Mouse (Mus musculus): ENCODE measurements around the gene 1810010H24Rik. TPM values are rescaled to one million over a fixed set of nuclear protein-coding genes. Genes with fewer than 3 reads are reported as not detected.
"Not testable (repeated sequence)": the region's sequence is repeated elsewhere in the genome, so short reads cannot be mapped to it uniquely, and the experiment has no call there.

1810010H24Rik gene
- polyA plus RNA-seq (2016; fragmentation: Nextera tagmentation; extraction: Ambion mirVana) = 0.65 and 1.4 TPM in 2 replicates

DNA sequence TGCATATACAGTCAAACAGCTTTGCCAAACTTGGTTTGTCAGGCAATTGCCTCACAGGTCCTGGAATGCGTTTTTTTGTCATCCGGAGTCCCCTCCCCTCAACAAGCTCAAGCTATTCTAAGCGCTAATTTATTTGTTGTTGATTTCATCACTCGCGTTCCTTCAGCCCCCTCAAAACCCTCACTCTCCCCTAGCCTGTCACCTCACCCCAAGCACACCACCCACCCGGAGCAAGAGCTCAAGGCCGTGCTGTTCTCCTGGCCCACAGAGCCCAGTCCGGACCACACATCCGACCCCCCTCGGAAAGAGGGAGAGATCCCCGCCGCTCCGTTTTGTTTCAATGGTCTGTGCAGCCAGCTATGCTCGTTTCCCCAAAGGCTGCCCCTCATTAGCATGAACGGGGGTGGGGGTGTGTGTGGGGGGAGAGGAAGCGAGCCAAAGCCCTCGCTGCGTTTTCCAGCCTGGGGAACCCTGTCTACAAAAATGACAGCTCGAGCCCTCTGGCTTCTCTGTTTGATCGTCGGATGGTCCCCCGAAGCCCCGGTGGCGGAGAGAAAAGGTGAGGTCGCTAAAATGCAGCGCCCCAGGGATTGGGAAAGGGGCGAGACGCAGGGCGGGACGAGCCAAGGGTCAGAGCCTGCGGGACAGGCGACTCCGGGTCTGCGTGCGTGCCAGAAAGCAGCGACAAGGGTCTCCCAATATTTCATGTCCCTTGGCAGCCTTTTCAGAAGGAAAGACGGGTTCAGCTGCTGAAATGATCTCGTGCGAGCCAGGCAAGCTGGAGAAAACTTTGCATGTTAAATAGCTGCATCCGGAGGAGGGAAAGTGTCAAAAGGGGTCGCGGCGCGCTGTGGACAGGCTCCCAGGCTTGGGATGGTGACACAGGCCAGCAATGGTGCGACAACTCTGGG lies at the start of gene 1810010H24Rik:
TSS of gene 1810010H24Rik (plus strand) at position 271 of the 911 bp plus-strand sequence.
- Histone ChIP-seq H3K27me3 (ENCODE audit: low read depth, poor library complexity, severe bottlenecking) (peaks cover 53% of the 10 kb centered on the region), H3K36me3 (no peaks in the 10 kb centered on the region), H3K4me1 (peaks cover 48% of the 10 kb centered on the region), H3K9me3 (replicated peaks) (no peaks in the 10 kb centered on the region), H3K27ac (peak within 1 kb of the TSS; percentile 56), H3K4me3 (peak within 1 kb of the TSS; percentile 59)
- DNase-seq (ENCODE audit: low spot score) = peak; percentile 65
- WGBS = under 1% methylated on average over 45 of the region's 45 CpGs

DNA sequence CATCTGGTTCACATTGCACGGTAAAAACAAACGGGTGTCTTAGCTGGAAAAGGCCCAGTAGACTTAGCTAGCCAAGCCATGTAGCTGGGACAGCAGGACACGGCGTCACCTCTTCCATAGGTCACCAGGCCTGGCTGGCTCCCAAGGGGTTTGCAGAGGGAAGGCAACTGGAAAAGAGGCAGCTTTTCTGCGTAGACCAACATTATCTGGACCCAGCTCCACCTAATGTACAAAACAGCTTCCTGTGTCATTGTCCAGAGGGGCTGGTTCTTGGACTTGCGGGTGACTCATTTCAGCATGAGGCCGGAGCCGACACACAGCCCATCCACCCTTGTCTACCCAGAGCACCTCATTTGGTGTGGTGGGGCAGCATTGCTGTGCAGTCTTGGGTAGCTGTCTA lies 49.3 kb upstream of the 1810010H24Rik start:
- no peaks in the 10 kb centered on the region for H3K9me3 ChIP-seq (replicated peaks)
- no peak overlapping the region for H3K4me3 ChIP-seq
- no peak for DNase-seq (ENCODE audit: low spot score)
- 85% methylated on average over 8 of the region's 8 CpGs for WGBS
- H3K27me3 ChIP-seq (ENCODE audit: low read depth, poor library complexity, severe bottlenecking) = no peaks in the 10 kb centered on the region
- no peaks in the 10 kb centered on the region for H3K36me3 ChIP-seq
- no peak overlapping the region; the same call in 1 of the 2 replicates for H3K27ac ChIP-seq
- H3K4me1 ChIP-seq = 0 out of 2 replicates have a peak, but pooled peaks cover 4% of the 10 kb centered on the region

DNA sequence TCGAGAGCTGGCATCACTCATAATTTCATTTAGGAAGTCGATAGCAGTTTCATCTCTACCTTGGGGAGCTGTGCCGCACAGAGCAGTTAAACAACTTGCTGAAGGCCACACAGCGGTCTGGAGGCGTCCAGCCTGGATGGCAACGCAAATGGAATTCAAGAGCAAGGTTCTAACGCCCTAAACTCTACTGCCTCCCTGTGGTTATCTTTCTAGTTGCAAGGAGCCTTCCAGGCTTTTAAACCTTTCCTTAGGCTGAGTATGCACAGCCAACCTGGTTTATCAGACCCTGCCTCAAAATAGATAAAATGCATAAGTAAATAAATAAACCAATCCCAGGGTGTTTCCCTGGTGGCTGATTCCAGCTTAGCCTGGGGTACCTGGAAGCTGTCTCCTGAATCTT lies 45.0 kb upstream of the 1810010H24Rik start:
- Histone ChIP-seq H3K4me3 (no peak overlapping the region), H3K27me3 (ENCODE audit: low read depth, poor library complexity, severe bottlenecking) (no peaks in the 10 kb centered on the region), H3K9me3 (replicated peaks) (no peaks in the 10 kb centered on the region), H3K4me1 (peaks cover 9% of the 10 kb centered on the region), H3K36me3 (peaks cover 19% of the 10 kb centered on the region), H3K27ac (no peak overlapping the region)
- peak; percentile 42 for DNase-seq (ENCODE audit: low spot score)
- 35% methylated on average over 7 of the region's 7 CpGs for WGBS

DNA sequence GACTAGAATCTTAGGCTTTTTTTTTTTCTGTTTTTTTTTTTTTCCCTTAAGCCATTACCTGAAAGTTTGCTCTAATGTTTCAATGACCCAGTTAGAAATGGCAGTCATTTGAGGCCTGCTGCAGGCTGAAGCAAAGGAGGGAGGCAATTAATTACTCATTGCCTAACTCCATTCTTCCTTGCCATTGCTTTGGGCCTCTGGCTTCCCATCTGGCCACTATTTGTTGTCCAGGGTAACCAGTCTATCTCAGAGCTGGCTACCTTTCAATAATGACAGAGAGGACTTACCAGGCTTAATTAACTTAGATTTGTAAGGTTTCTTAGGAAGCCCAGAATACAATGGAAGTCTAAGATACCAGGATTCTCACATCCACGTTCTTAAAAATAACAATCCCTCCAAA lies 43.7 kb upstream of the 1810010H24Rik start:
- no peak overlapping the region for H3K4me3 ChIP-seq
- H3K9me3 ChIP-seq (replicated peaks) = no peaks in the 10 kb centered on the region
- peaks cover 29% of the 10 kb centered on the region for H3K36me3 ChIP-seq
- H3K27me3 ChIP-seq (ENCODE audit: low read depth, poor library complexity, severe bottlenecking) = no peaks in the 10 kb centered on the region
- no peak overlapping the region for H3K27ac ChIP-seq
- no peak for DNase-seq (ENCODE audit: low spot score)
- WGBS = 84% methylated on average over 1 of the region's 1 CpGs
- H3K4me1 ChIP-seq = peaks cover 5% of the 10 kb centered on the region

DNA sequence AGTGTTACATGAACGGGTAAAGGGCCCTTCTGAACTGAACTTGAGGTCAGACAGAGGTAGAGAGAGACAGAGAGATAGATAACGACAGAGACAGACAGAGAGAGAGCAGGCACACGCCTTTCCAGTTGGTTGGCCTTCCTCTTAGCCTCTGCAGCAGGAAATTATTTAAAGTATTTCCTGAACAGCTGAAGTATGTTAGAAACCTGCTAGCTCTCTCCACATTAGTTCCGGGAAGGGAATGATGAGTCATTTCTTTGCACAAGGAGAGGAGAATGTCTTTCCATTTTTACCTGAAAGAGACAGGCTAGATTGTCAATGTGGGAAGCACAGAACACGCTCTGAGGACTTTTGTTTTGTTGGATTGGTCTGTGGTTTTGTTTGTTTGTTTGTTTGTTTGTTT lies 43.1 kb upstream of the 1810010H24Rik start:
- Histone ChIP-seq H3K27ac (no peak overlapping the region), H3K36me3 (peaks cover 34% of the 10 kb centered on the region), H3K4me3 (no peak overlapping the region), H3K4me1 (peaks cover 5% of the 10 kb centered on the region), H3K9me3 (replicated peaks) (no peaks in the 10 kb centered on the region), H3K27me3 (ENCODE audit: low read depth, poor library complexity, severe bottlenecking) (no peaks in the 10 kb centered on the region)
- WGBS = 70% methylated on average over 5 of the region's 5 CpGs
- no peak for DNase-seq (ENCODE audit: low spot score)

DNA sequence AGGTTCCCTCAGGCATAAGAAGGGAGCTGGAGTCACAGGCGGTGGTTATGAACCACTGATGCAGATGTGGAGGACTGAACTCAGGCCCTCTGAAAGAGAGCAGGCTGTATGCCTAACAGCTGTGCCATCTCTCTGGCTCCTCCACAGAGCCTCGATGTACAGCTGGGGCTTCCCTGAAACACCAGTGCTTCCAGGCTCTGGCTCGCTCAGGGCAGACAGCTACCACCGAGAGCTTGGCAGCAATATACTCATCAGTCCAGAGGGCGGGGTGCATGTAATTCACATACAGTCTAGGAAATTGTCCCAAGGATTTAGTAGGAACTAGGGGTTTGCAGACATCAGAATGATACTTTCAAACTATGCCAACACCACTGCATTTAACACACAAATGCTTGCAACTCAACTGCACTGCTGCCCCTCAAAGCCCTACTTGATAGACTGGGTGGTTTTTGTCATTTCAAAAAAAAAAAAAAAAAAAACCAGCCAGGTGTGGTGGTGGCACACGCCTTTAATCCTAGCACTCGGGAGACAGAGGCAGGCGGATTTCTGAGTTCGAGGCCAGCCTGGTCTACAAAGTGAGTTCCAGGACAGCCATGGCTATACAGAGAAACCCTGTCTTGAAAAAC lies 39.4 kb upstream of the 1810010H24Rik start:
- WGBS = 84% methylated on average over 9 of the region's 9 CpGs
- H3K27me3 ChIP-seq (ENCODE audit: low read depth, poor library complexity, severe bottlenecking) = not testable (repeated sequence)
- H3K36me3 ChIP-seq = peaks cover 70% of the 10 kb centered on the region

DNA sequence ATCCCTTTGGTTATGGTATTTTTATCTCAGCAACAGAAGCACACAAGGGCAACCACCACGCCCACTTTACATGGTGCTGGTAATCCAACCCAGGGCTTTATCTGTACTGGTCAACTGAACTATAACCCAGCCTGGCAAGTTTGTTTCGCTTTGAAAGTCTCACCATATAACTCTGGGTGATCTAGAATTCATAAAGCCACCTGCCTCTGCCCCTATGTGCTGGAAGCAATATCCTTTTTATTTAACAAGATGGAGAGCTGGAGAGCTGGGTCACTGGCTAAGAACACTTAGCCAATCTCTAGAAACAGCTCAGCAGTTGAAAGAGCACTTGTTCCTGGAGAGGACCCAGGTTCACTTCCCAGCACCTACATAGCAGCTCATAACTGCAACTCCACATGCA lies 38.1 kb upstream of the 1810010H24Rik start:
- Histone ChIP-seq H3K4me3 (no peak overlapping the region), H3K9me3 (replicated peaks) (no peaks in the 10 kb centered on the region), H3K27ac (no peak overlapping the region), H3K4me1 (peaks cover 1% of the 10 kb centered on the region; the same call in 1 of the 2 replicates), H3K27me3 (ENCODE audit: low read depth, poor library complexity, severe bottlenecking) (no peaks in the 10 kb centered on the region), H3K36me3 (peaks cover 81% of the 10 kb centered on the region)
- WGBS = 94% methylated on average over 2 of the region's 2 CpGs
- DNase-seq (ENCODE audit: low spot score) = no peak

More for the DNA sequence above, 39.4 kb upstream of the 1810010H24Rik start:
- DNase-seq (ENCODE audit: low spot score); H3K4me3 ChIP-seq; H3K4me1 ChIP-seq; H3K9me3 ChIP-seq (replicated peaks); H3K27ac ChIP-seq: not testable (repeated sequence)

DNA sequence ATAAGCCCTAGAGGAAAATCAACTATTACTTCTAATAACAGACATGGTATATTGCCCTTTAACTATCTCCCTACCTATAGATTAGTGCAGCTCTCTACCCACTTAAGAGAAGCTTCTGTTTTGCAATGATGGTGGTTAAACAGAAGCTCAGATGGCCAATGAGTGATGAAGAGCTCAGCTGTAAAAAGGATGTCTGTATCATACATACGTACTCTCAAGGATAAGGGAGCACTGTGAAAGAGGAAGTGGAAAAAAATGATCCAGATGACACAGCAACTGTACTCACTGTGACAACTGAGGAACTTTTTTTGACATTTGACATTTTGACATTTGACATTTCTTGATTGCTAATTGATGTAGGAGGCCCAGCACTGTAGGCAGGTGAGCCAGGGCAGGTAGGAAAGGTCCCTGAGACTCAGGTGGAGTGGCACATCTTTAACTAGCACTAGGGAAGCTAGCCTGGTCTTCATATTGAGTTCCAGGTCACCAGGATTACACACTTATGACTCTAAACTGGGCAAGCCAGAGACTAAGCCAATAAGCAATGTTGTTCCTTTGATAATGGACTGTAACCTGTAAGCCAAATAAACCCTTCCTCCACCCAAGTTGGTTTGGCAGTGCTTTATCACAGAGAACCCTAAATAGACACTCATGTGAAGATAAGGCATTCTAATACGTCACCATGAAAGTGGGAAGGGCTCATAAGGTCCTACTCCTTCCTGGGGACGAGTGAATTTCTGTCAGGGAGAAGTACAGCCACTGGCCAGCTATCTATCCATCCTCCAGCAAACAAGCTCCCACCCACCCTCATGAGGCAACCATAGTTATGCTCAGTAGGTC lies 31.0 kb upstream of the 1810010H24Rik start:
- peaks cover 11% of the 10 kb centered on the region for H3K4me1 ChIP-seq
- WGBS = 78% methylated on average over 3 of the region's 3 CpGs
- no peaks in the 10 kb centered on the region for H3K27me3 ChIP-seq (ENCODE audit: low read depth, poor library complexity, severe bottlenecking)
- no peak for DNase-seq (ENCODE audit: low spot score)
- H3K27ac ChIP-seq = no peak overlapping the region
- H3K4me3 ChIP-seq = no peak overlapping the region
- no peaks in the 10 kb centered on the region for H3K9me3 ChIP-seq (replicated peaks)
- H3K36me3 ChIP-seq = peaks cover 81% of the 10 kb centered on the region

DNA sequence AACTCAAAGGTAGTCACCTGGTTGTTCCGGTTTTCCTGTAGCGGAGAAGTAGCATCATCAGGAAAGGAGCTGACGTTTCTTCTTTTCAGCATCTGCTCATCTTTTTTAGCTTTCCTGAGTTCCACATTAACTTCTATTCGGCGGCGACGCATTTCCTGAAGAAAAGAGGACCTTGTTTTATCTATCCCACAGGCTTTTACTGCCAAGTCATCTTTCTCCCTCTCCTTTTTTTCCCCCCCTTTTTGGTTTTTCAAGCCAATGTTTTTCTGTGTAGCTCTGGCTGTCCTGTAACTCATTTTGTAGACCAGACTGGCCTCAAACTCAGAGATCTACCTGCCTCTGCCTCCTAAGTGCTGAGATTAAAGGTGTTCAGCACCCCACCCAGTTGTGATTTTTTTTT lies 29.0 kb upstream of the 1810010H24Rik start:
- H3K27ac ChIP-seq; H3K9me3 ChIP-seq (replicated peaks); DNase-seq (ENCODE audit: low spot score); H3K27me3 ChIP-seq (ENCODE audit: low read depth, poor library complexity, severe bottlenecking): not testable (repeated sequence)
- WGBS = 98% methylated on average over 7 of the region's 7 CpGs
- Histone ChIP-seq H3K4me3 (peak overlapping the region; percentile 98; the same call in 1 of the 2 replicates), H3K36me3 (peaks cover 61% of the 10 kb centered on the region), H3K4me1 (peaks cover 11% of the 10 kb centered on the region)

DNA sequence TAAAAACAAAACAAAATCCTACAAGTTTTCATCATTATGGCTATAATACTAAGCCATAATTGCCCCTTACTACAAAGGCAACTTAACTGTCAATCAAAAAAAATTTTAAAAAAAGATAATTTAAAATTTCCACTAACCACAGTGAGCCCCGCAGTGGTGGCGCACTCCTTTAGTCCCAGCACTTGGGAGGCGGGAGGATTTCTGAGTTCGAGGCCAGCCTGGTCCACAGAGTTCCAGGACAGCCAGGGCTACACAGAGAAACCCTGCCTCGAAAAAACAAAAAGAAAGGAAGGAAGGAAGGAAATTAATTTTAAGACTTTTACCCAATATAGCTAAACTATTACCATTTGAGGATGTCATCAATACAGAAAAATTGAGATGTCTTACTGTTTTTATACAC lies 27.5 kb upstream of the 1810010H24Rik start:
- Histone ChIP-seq H3K27ac (peak overlapping the region; percentile 98; the same call in 1 of the 2 replicates), H3K4me3 (peak overlapping the region; percentile 98), H3K4me1 (peaks cover 16% of the 10 kb centered on the region), H3K9me3 (replicated peaks) (no peaks in the 10 kb centered on the region), H3K36me3 (peaks cover 47% of the 10 kb centered on the region), H3K27me3 (ENCODE audit: low read depth, poor library complexity, severe bottlenecking) (no peaks in the 10 kb centered on the region)
- 17% methylated on average over 5 of the region's 5 CpGs for WGBS
- no peak for DNase-seq (ENCODE audit: low spot score)

DNA sequence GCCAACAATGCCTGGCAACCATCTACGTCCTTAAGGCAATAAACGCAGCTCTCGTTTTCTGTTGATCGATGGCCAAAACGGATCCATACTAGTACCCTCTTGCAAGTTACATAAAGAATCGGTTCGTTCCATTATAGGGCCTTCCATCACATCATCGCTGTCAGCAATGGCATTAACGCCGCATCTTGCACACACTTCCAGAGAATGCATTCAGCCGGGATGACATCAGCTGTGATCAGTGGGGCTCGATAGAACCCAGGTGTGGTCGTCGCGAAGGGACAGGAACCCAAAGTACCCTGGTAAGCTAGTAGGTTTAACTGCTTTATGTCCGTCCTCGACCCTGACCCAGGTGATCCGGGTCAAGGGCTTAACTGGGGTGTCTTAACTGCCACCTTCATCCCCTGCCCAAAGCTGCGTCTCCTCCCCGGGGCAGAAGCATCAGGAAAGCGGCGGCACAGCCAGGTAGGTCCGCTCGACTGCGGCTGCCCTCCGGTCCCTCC lies 26.8 kb upstream of the 1810010H24Rik start:
- H3K4me3 ChIP-seq = peak overlapping the region; percentile 98
- H3K27ac ChIP-seq = peak overlapping the region; percentile 98
- DNase-seq (ENCODE audit: low spot score) = no peak
- peaks cover 41% of the 10 kb centered on the region for H3K36me3 ChIP-seq
- no peaks in the 10 kb centered on the region for H3K9me3 ChIP-seq (replicated peaks)
- WGBS = under 1% methylated on average over 26 of the region's 26 CpGs
- peaks cover 16% of the 10 kb centered on the region for H3K4me1 ChIP-seq
- H3K27me3 ChIP-seq (ENCODE audit: low read depth, poor library complexity, severe bottlenecking) = no peaks in the 10 kb centered on the region

DNA sequence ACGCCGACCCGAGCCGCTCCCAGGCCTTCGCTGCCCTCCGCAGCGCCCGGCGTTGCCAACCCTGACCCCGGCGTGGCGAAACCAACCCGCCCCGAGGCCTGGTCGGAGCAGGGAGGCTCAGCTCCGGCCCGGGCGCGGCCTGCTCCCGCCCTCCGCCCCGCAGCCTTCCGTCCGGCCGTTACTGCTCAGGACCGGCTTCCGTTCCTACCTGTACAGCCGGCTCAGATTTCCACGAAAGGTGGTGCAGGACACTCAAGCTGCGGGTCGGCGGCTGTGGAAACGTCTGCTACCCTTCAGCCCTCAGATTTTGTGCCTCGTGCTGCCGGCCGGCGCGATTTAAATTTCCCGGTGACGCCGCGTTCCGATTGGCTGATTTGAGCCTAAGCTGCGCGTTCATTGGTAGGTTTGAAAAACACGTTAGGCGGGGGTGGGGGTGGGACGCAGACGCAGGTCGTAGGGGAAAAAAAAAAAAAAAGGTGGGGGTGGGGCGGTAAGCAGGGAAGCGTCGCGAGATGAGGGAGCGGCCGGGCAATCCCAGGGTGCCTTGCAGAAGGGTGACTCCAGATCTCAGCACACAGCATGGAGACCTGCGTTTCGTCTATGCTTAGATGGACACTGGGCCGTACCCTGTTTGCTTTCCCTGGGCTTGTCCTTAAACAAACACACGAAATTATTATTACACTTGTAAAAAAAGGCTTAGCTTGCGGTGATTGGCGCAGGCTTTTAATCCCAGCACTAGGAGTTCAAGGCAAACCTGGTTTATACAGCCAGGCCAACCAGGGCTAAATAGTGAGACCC lies 26.1 kb upstream of the 1810010H24Rik start, which contains the start of gene Kpna2:
TSS of gene Kpna2 (minus strand) at position 391 of the 798 bp plus-strand sequence.
- H3K4me3 ChIP-seq = peak within 1 kb of the TSS; percentile 98
- H3K36me3 ChIP-seq = peaks cover 35% of the 10 kb centered on the region
- peaks cover 16% of the 10 kb centered on the region for H3K4me1 ChIP-seq
- under 1% methylated on average over 62 of the region's 62 CpGs for WGBS
- DNase-seq (ENCODE audit: low spot score) = peak; percentile 94
- no peaks in the 10 kb centered on the region for H3K9me3 ChIP-seq (replicated peaks)
- no peaks in the 10 kb centered on the region for H3K27me3 ChIP-seq (ENCODE audit: low read depth, poor library complexity, severe bottlenecking)
- H3K27ac ChIP-seq = peak within 1 kb of the TSS; percentile 98

Data from limb, embryonic 10.5 days (tissue).